Mouse (Mus musculus): ENCODE results near the gene Sardh. TPM values are rescaled to one million over a fixed set of nuclear protein-coding genes. Genes with fewer than 3 reads are reported as not detected.

Sardh gene
- polyA plus RNA-seq, 1 experiment from 2014 or later: 4.6 TPM

- Histone ChIP-seq H3K4me3 (no peak overlapping the region), H3K36me3 (replicated peaks) (no peaks in the 10 kb centered on the region), H3K9me3 (no peaks in the 10 kb centered on the region), H3K9ac (no peak overlapping the region), H3K27ac (no peak overlapping the region), H3K4me2 (no peak overlapping the region), H3K27me3 (replicated peaks) (no peaks in the 10 kb centered on the region), H3K4me1 (peaks cover 5% of the 10 kb centered on the region; the same call in 1 of the 2 replicates)
- ATAC-seq (replicated peaks): no peak
- WGBS: 89% methylated on average over 2 of the region's 2 CpGs
Measured at GRCm38 (mm10) chr2:27218121-27218544, 30.0 kb downstream of the Sardh start.

- no peaks in the 10 kb centered on the region for H3K36me3 ChIP-seq (replicated peaks)
- ATAC-seq (replicated peaks): no peak
- H3K4me3 ChIP-seq: no peak overlapping the region
- no peak overlapping the region for H3K4me2 ChIP-seq
- peaks cover 5% of the 10 kb centered on the region; the same call in 1 of the 2 replicates for H3K4me1 ChIP-seq
- no peaks in the 10 kb centered on the region for H3K9me3 ChIP-seq
- no peak overlapping the region for H3K27ac ChIP-seq
- WGBS: 85% methylated on average over 2 of the region's 2 CpGs
- H3K9ac ChIP-seq: no peak overlapping the region
- H3K27me3 ChIP-seq (replicated peaks): no peaks in the 10 kb centered on the region
Measured at GRCm38 (mm10) chr2:27215537-27215936, 32.6 kb downstream of the Sardh start.

- Histone ChIP-seq H3K9me3 (no peaks in the 10 kb centered on the region), H3K27me3 (replicated peaks) (no peaks in the 10 kb centered on the region), H3K9ac (no peak overlapping the region), H3K27ac (no peak overlapping the region), H3K4me2 (no peak overlapping the region), H3K4me1 (0 out of 2 replicates have a peak, but pooled peaks cover under 1% of the 10 kb centered on the region), H3K4me3 (no peak overlapping the region), H3K36me3 (replicated peaks) (no peaks in the 10 kb centered on the region)
- WGBS: 69% methylated on average over 8 of the region's 8 CpGs
- ATAC-seq (replicated peaks): no peak
Measured at GRCm38 (mm10) chr2:27211966-27212893, 35.9 kb downstream of the Sardh start.

- Histone ChIP-seq H3K36me3 (replicated peaks) (no peaks in the 10 kb centered on the region), H3K27me3 (replicated peaks) (no peaks in the 10 kb centered on the region), H3K4me2 (no peak overlapping the region), H3K4me3 (no peak overlapping the region), H3K9ac (no peak overlapping the region), H3K4me1 (no peaks in the 10 kb centered on the region), H3K9me3 (no peaks in the 10 kb centered on the region), H3K27ac (no peak overlapping the region)
- 88% methylated on average over 12 of the region's 12 CpGs for WGBS
- ATAC-seq (replicated peaks): no peak
Measured at GRCm38 (mm10) chr2:27210676-27211210, 37.4 kb downstream of the Sardh start.

GRCm38 (mm10) chr2:27210255-27210654 is 37.9 kb downstream of the Sardh start:
- no peaks in the 10 kb centered on the region for H3K27me3 ChIP-seq (replicated peaks)
- no peak overlapping the region for H3K9ac ChIP-seq
- WGBS: 56% methylated on average over 7 of the region's 7 CpGs
- no peak overlapping the region for H3K4me2 ChIP-seq
- H3K4me1 ChIP-seq: no peaks in the 10 kb centered on the region
- H3K9me3 ChIP-seq: no peaks in the 10 kb centered on the region
- H3K27ac ChIP-seq: no peak overlapping the region
- no peak overlapping the region for H3K4me3 ChIP-seq
- H3K36me3 ChIP-seq (replicated peaks): no peaks in the 10 kb centered on the region
- ATAC-seq (replicated peaks): no peak

GRCm38 (mm10) chr2:27209816-27210215 is 38.3 kb downstream of the Sardh start:
- H3K9me3 ChIP-seq: no peaks in the 10 kb centered on the region
- no peaks in the 10 kb centered on the region for H3K27me3 ChIP-seq (replicated peaks)
- H3K4me1 ChIP-seq: no peaks in the 10 kb centered on the region
- WGBS: 51% methylated on average over 5 of the region's 5 CpGs
- no peak overlapping the region for H3K9ac ChIP-seq
- no peaks in the 10 kb centered on the region for H3K36me3 ChIP-seq (replicated peaks)
- no peak for ATAC-seq (replicated peaks)
- H3K4me2 ChIP-seq: no peak overlapping the region
- no peak overlapping the region for H3K27ac ChIP-seq
- H3K4me3 ChIP-seq: no peak overlapping the region

- Histone ChIP-seq H3K27ac (no peak overlapping the region), H3K9ac (no peak overlapping the region), H3K9me3 (no peaks in the 10 kb centered on the region), H3K27me3 (replicated peaks) (no peaks in the 10 kb centered on the region), H3K4me3 (no peak overlapping the region), H3K4me1 (no peaks in the 10 kb centered on the region), H3K36me3 (replicated peaks) (no peaks in the 10 kb centered on the region), H3K4me2 (no peak overlapping the region)
- ATAC-seq (replicated peaks): no peak
- 83% methylated on average over 9 of the region's 9 CpGs for WGBS
Measured at GRCm38 (mm10) chr2:27209370-27209769, 38.8 kb downstream of the Sardh start.

- no peak overlapping the region for H3K9ac ChIP-seq
- no peaks in the 10 kb centered on the region for H3K27me3 ChIP-seq (replicated peaks)
- no peak overlapping the region for H3K4me2 ChIP-seq
- no peaks in the 10 kb centered on the region for H3K9me3 ChIP-seq
- H3K4me3 ChIP-seq: no peak overlapping the region
- no peaks in the 10 kb centered on the region for H3K36me3 ChIP-seq (replicated peaks)
- H3K27ac ChIP-seq: no peak overlapping the region
- ATAC-seq (replicated peaks): no peak
- H3K4me1 ChIP-seq: no peaks in the 10 kb centered on the region
- WGBS: 90% methylated on average over 5 of the region's 5 CpGs
Measured at GRCm38 (mm10) chr2:27207126-27207525, 41.0 kb downstream of the Sardh start.

GRCm38 (mm10) chr2:27206128-27206797 is 41.9 kb downstream of the Sardh start:
- WGBS: 83% methylated on average over 15 of the region's 15 CpGs
- H3K27ac ChIP-seq: no peak overlapping the region
- H3K4me2 ChIP-seq: no peak overlapping the region
- H3K36me3 ChIP-seq (replicated peaks): no peaks in the 10 kb centered on the region
- no peak overlapping the region for H3K9ac ChIP-seq
- H3K4me1 ChIP-seq: no peaks in the 10 kb centered on the region
- no peak for ATAC-seq (replicated peaks)
- no peaks in the 10 kb centered on the region for H3K9me3 ChIP-seq
- no peaks in the 10 kb centered on the region for H3K27me3 ChIP-seq (replicated peaks)
- no peak overlapping the region for H3K4me3 ChIP-seq

GRCm38 (mm10) chr2:27205666-27206065 is 42.5 kb downstream of the Sardh start:
- Histone ChIP-seq H3K4me2 (no peak overlapping the region), H3K4me3 (no peak overlapping the region), H3K36me3 (replicated peaks) (no peaks in the 10 kb centered on the region), H3K27ac (0 out of 2 replicates have a peak overlapping the region, but pooled peaks have one; percentile 8), H3K27me3 (replicated peaks) (no peaks in the 10 kb centered on the region), H3K9ac (no peak overlapping the region), H3K9me3 (no peaks in the 10 kb centered on the region), H3K4me1 (no peaks in the 10 kb centered on the region)
- 81% methylated on average over 10 of the region's 10 CpGs for WGBS
- ATAC-seq (replicated peaks): no peak

- no peaks in the 10 kb centered on the region for H3K27me3 ChIP-seq (replicated peaks)
- no peak for ATAC-seq (replicated peaks)
- no peaks in the 10 kb centered on the region for H3K4me1 ChIP-seq
- H3K36me3 ChIP-seq (replicated peaks): no peaks in the 10 kb centered on the region
- H3K27ac ChIP-seq: no peak overlapping the region
- no peaks in the 10 kb centered on the region for H3K9me3 ChIP-seq
- no peak overlapping the region for H3K4me2 ChIP-seq
- H3K9ac ChIP-seq: no peak overlapping the region
- WGBS: 55% methylated on average over 1 of the region's 1 CpGs
- no peak overlapping the region for H3K4me3 ChIP-seq
Measured at GRCm38 (mm10) chr2:27200586-27200985, 47.6 kb downstream of the Sardh start.

- H3K4me3 ChIP-seq: no peak overlapping the region
Measured at GRCm38 (mm10) chr2:27198551-27199246, 49.4 kb downstream of the Sardh start.

More at GRCm38 (mm10) chr2:27198551-27199246, 49.4 kb downstream of the Sardh start:
- 66% methylated on average over 5 of the region's 5 CpGs for WGBS
- ATAC-seq (replicated peaks): no peak
- Histone ChIP-seq H3K9ac (no peak overlapping the region), H3K4me2 (no peak overlapping the region), H3K9me3 (no peaks in the 10 kb centered on the region), H3K27ac (no peak overlapping the region), H3K36me3 (replicated peaks) (no peaks in the 10 kb centered on the region), H3K4me1 (no peaks in the 10 kb centered on the region), H3K27me3 (replicated peaks) (no peaks in the 10 kb centered on the region)
